In the genomic region with DNA sequence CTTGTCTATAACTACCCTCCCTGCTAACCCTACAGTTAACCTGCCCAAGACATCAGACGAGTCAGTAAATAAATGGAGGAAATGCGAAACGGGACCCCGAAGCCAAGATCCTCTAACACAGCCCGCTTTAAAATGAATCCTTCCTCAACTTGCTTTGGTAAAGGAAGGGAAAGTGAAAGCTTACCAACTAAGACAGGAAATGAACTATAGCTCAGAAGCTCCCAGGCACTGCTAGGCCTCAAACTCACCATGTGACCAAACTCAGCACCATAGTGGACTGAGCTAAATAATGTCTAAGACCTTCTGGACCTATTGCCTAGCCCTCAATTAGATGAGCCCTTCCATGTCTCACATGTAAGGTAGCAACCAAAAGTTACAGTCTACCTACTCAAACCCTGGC, we compare ENCODE assay signal across 20 mouse cellular contexts.
A peak's percentile ranks its signal among the peaks of the same experiment; 100 is the strongest.
DNase-seq lines count a peak whose midpoint lies in the region; ATAC-seq and TF ChIP-seq lines count a peak whose summit lies in the region.
"Had no signal": no experiment of that assay in that cellular context is flagged by ENCODE, and none has a peak within 500 bp of the region (broad histone marks: within the 10 kb centered on the region; RNA-seq: fewer than 3 reads in every experiment).

No protein-coding gene starts in this region.

- H3K9me3 ChIP-seq in heart, embryonic 15.5 days (replicated peaks), result no peaks in the 10 kb centered on the region
- no peaks in the 10 kb centered on the region for H3K9me3 ChIP-seq in lung, postnatal 0 days (ENCODE audit: low read length)
- H3K9me3 ChIP-seq: lung, embryonic 15.5 days had no signal

- H3K27ac ChIP-seq in heart, embryonic 15.5 days, result peak overlapping the region; percentile 64
- H3K27ac ChIP-seq in lung, postnatal 0 days (ENCODE audit: low read length), result no peak overlapping the region
- H3K27ac ChIP-seq: left cerebral cortex, adult 2 months; limb, embryonic 13.5 days; lung, embryonic 15.5 days; midbrain, embryonic 10.5 days had no signal

- 61% methylated on average over 5 of the region's 5 CpGs for WGBS in heart, embryonic 15.5 days
- 52% methylated on average over 5 of the region's 5 CpGs for WGBS in lung, postnatal 0 days

- H3K4me1 ChIP-seq in heart, embryonic 15.5 days (replicated peaks), result peaks cover 20% of the 10 kb centered on the region
- no peaks in the 10 kb centered on the region for H3K4me1 ChIP-seq in lung, postnatal 0 days (ENCODE audit: insufficient read depth, low read depth, low read length)

- DNase-seq in heart, postnatal 4 days, result no peak
- DNase-seq in naive thymus-derived CD4-positive, alpha-beta T cell, adult 2 months (ENCODE audit: low read depth), result peak; percentile 72
- no peak for DNase-seq in adrenal gland, postnatal 25 days
- no peak for DNase-seq in lung, postnatal 0 days (ENCODE audit: low spot score)
- DNase-seq: adrenal gland, adult 2 months; cerebellum, adult 9-10 months; forebrain, postnatal 0 days; gastrocnemius, postnatal 25 days; kidney, adult 9 months had no signal

- no peak overlapping the region for H3K4me3 ChIP-seq in heart, embryonic 15.5 days
- H3K4me3 ChIP-seq in lung, postnatal 0 days (ENCODE audit: low read depth, low read length), result no peak overlapping the region
- H3K4me3 ChIP-seq: erythroblast, embryonic 14.5 days; left cerebral cortex, adult 2 months; limb, embryonic 13.5 days; lung, embryonic 15.5 days; midbrain, embryonic 10.5 days; myocyte had no signal

- TF ChIP-seq CTCF in lung, postnatal 0 days (IDR thresholded peaks at IDR 0.05), result no peak

- ATAC-seq in heart, embryonic 15.5 days (replicated peaks; ENCODE audit: insufficient number of reproducible peaks, insufficient read depth, low FRiP score, low read depth), result no peak
- peak; percentile 83 for ATAC-seq in CD4-positive, CD25-positive, alpha-beta regulatory T cell, adult 4 months
- peak; percentile 41 for ATAC-seq in common myeloid progenitor, adult 5-6 weeks (replicated peaks; ENCODE audit: low read depth, poor library complexity, severe bottlenecking)
- no peak for ATAC-seq in lung, postnatal 0 days
- ATAC-seq: forebrain, postnatal 0 days; hindbrain, embryonic 16.5 days; Patski had no signal

- no peaks in the 10 kb centered on the region for H3K27me3 ChIP-seq in heart, embryonic 15.5 days
- H3K27me3 ChIP-seq in lung, postnatal 0 days (replicated peaks; ENCODE audit: insufficient read depth, low read length), result no peaks in the 10 kb centered on the region
- H3K27me3 ChIP-seq: lung, embryonic 15.5 days; Patski had no signal

- H3K36me3 ChIP-seq in heart, embryonic 15.5 days, result no peaks in the 10 kb centered on the region
- no peaks in the 10 kb centered on the region for H3K36me3 ChIP-seq in lung, postnatal 0 days (ENCODE audit: insufficient read depth, low read length)
- H3K36me3 ChIP-seq: limb, embryonic 13.5 days; lung, embryonic 15.5 days; midbrain, embryonic 10.5 days had no signal

- H3K4me2 ChIP-seq in heart, embryonic 15.5 days, result no peak overlapping the region
- H3K4me2 ChIP-seq in lung, postnatal 0 days (replicated peaks; ENCODE audit: low read depth, low read length), result no peak overlapping the region
- H3K4me2 ChIP-seq: limb, embryonic 13.5 days; lung, embryonic 15.5 days had no signal

- no peak for TF ChIP-seq EP300 in lung, postnatal 0 days (IDR thresholded peaks at IDR 0.05)

- H3K9ac ChIP-seq in heart, embryonic 15.5 days, result no peak overlapping the region
- H3K9ac ChIP-seq in lung, postnatal 0 days (replicated peaks; ENCODE audit: low read depth), result no peak overlapping the region
- H3K9ac ChIP-seq: forebrain, postnatal 0 days; limb, embryonic 13.5 days; lung, embryonic 15.5 days had no signal

Comparison
In these comparisons a context has a peak if more than half of its experiments do, and no peak if none do; other contexts are left out.
1. ATAC-seq: peak in CD4-positive, CD25-positive, alpha-beta regulatory T cell, adult 4 months (single experiment) and common myeloid progenitor, adult 5-6 weeks (single experiment); none in heart, embryonic 15.5 days (single experiment) and lung, postnatal 0 days (single experiment).